Mouse (Mus musculus): ENCODE results near the gene Sim1. TPM values are rescaled to one million over a fixed set of nuclear protein-coding genes. Genes with fewer than 3 reads are reported as not detected.

Gene Sim1
- polyA plus RNA-seq (2015; fragmentation: Nextera tagmentation; extraction: Ambion mirVana), result 0.02 TPM in 1 of 2 replicates, not detected in the other

- WGBS, result under 1% methylated on average over 61 of the region's 62 CpGs
- no peak within 1 kb of the TSS for H3K9ac ChIP-seq (ENCODE audit: low read depth, low read length)
- H3K36me3 ChIP-seq (ENCODE audit: control insufficient read depth, insufficient read depth, low read length), result no peaks in the 10 kb centered on the region
- no peak within 1 kb of the TSS for H3K27ac ChIP-seq (ENCODE audit: low read length)
- peaks cover 11% of the 10 kb centered on the region for H3K4me1 ChIP-seq (ENCODE audit: control insufficient read depth, insufficient read depth, low read length)
- H3K27me3 ChIP-seq (replicated peaks; ENCODE audit: control insufficient read depth, insufficient read depth, low read length), result peaks cover 61% of the 10 kb centered on the region
- peak; percentile 89 for ATAC-seq
- peak within 1 kb of the TSS; percentile 48 for H3K4me3 ChIP-seq (ENCODE audit: low read length)
- H3K4me2 ChIP-seq (ENCODE audit: low read depth, low read length), result peak within 1 kb of the TSS; percentile 74
- no peaks in the 10 kb centered on the region for H3K9me3 ChIP-seq (ENCODE audit: control insufficient read depth, low read length)
Measured at GRCm38 (mm10) chr10:50894170-50894991, at the start of gene Sim1. Sim1 (plus strand) TSS chr10:50894754.

GRCm38 (mm10) chr10:50868202-50868601 is 26.4 kb upstream of the Sim1 start:
- H3K9ac ChIP-seq (ENCODE audit: low read depth, low read length), result no peak overlapping the region
- no peak overlapping the region for H3K4me2 ChIP-seq (ENCODE audit: low read depth, low read length)
- H3K27me3 ChIP-seq (replicated peaks; ENCODE audit: control insufficient read depth, insufficient read depth, low read length), result no peaks in the 10 kb centered on the region
- H3K36me3 ChIP-seq (ENCODE audit: control insufficient read depth, insufficient read depth, low read length), result no peaks in the 10 kb centered on the region
- no peaks in the 10 kb centered on the region for H3K4me1 ChIP-seq (ENCODE audit: control insufficient read depth, insufficient read depth, low read length)
- ATAC-seq, result no peak
- no peak overlapping the region for H3K27ac ChIP-seq (ENCODE audit: low read length)
- no peaks in the 10 kb centered on the region for H3K9me3 ChIP-seq (ENCODE audit: control insufficient read depth, low read length)
- WGBS, result 66% methylated on average over 4 of the region's 4 CpGs
- no peak overlapping the region for H3K4me3 ChIP-seq (ENCODE audit: low read length)

GRCm38 (mm10) chr10:50876952-50877351 is 17.6 kb upstream of the Sim1 start:
- Histone ChIP-seq H3K27ac (ENCODE audit: low read length) (no peak overlapping the region), H3K4me1 (ENCODE audit: control insufficient read depth, insufficient read depth, low read length) (no peaks in the 10 kb centered on the region), H3K9ac (ENCODE audit: low read depth, low read length) (no peak overlapping the region), H3K4me2 (ENCODE audit: low read depth, low read length) (no peak overlapping the region), H3K27me3 (replicated peaks; ENCODE audit: control insufficient read depth, insufficient read depth, low read length) (no peaks in the 10 kb centered on the region), H3K9me3 (ENCODE audit: control insufficient read depth, low read length) (no peaks in the 10 kb centered on the region), H3K4me3 (ENCODE audit: low read length) (no peak overlapping the region), H3K36me3 (ENCODE audit: control insufficient read depth, insufficient read depth, low read length) (no peaks in the 10 kb centered on the region)
- ATAC-seq, result no peak
- 81% methylated on average over 5 of the region's 5 CpGs for WGBS

- H3K9ac ChIP-seq (ENCODE audit: low read depth, low read length), result no peak overlapping the region
- WGBS, result 29% methylated on average over 2 of the region's 2 CpGs
Measured at GRCm38 (mm10) chr10:50881476-50882069, 13.0 kb upstream of the Sim1 start.

GRCm38 (mm10) chr10:50882366-50882765 is 12.2 kb upstream of the Sim1 start:
- H3K27ac ChIP-seq (ENCODE audit: low read length), result no peak overlapping the region
- H3K4me3 ChIP-seq (ENCODE audit: low read length), result no peak overlapping the region
- H3K36me3 ChIP-seq (ENCODE audit: control insufficient read depth, insufficient read depth, low read length), result no peaks in the 10 kb centered on the region
- no peaks in the 10 kb centered on the region for H3K27me3 ChIP-seq (replicated peaks; ENCODE audit: control insufficient read depth, insufficient read depth, low read length)
- 80% methylated on average over 2 of the region's 2 CpGs for WGBS
- no peak for ATAC-seq
- no peaks in the 10 kb centered on the region for H3K4me1 ChIP-seq (ENCODE audit: control insufficient read depth, insufficient read depth, low read length)
- H3K9me3 ChIP-seq (ENCODE audit: control insufficient read depth, low read length), result no peaks in the 10 kb centered on the region
- H3K9ac ChIP-seq (ENCODE audit: low read depth, low read length), result no peak overlapping the region
- no peak overlapping the region for H3K4me2 ChIP-seq (ENCODE audit: low read depth, low read length)

More at GRCm38 (mm10) chr10:50881476-50882069, 13.0 kb upstream of the Sim1 start:
- Histone ChIP-seq H3K27me3 (replicated peaks; ENCODE audit: control insufficient read depth, insufficient read depth, low read length) (no peaks in the 10 kb centered on the region), H3K4me2 (ENCODE audit: low read depth, low read length) (no peak overlapping the region), H3K36me3 (ENCODE audit: control insufficient read depth, insufficient read depth, low read length) (no peaks in the 10 kb centered on the region), H3K27ac (ENCODE audit: low read length) (no peak overlapping the region), H3K9me3 (ENCODE audit: control insufficient read depth, low read length) (no peaks in the 10 kb centered on the region), H3K4me1 (ENCODE audit: control insufficient read depth, insufficient read depth, low read length) (no peaks in the 10 kb centered on the region), H3K4me3 (ENCODE audit: low read length) (no peak overlapping the region)
- ATAC-seq, result no peak

GRCm38 (mm10) chr10:50886305-50886704 is 8.2 kb upstream of the Sim1 start:
- no peak overlapping the region for H3K27ac ChIP-seq (ENCODE audit: low read length)
- no peaks in the 10 kb centered on the region for H3K4me1 ChIP-seq (ENCODE audit: control insufficient read depth, insufficient read depth, low read length)
- ATAC-seq, result no peak
- peaks cover 26% of the 10 kb centered on the region for H3K27me3 ChIP-seq (replicated peaks; ENCODE audit: control insufficient read depth, insufficient read depth, low read length)
- no peaks in the 10 kb centered on the region for H3K9me3 ChIP-seq (ENCODE audit: control insufficient read depth, low read length)
- H3K4me3 ChIP-seq (ENCODE audit: low read length), result no peak overlapping the region
- WGBS, result 62% methylated on average over 4 of the region's 4 CpGs
- no peak overlapping the region for H3K4me2 ChIP-seq (ENCODE audit: low read depth, low read length)
- no peaks in the 10 kb centered on the region for H3K36me3 ChIP-seq (ENCODE audit: control insufficient read depth, insufficient read depth, low read length)
- no peak overlapping the region for H3K9ac ChIP-seq (ENCODE audit: low read depth, low read length)

- 14% methylated on average over 6 of the region's 6 CpGs for WGBS
- no peak overlapping the region for H3K4me2 ChIP-seq (ENCODE audit: low read depth, low read length)
- H3K4me1 ChIP-seq (ENCODE audit: control insufficient read depth, insufficient read depth, low read length), result peaks cover 11% of the 10 kb centered on the region
- no peak overlapping the region for H3K4me3 ChIP-seq (ENCODE audit: low read length)
- H3K9ac ChIP-seq (ENCODE audit: low read depth, low read length), result no peak overlapping the region
- no peak for ATAC-seq
- H3K9me3 ChIP-seq (ENCODE audit: control insufficient read depth, low read length), result no peaks in the 10 kb centered on the region
- H3K36me3 ChIP-seq (ENCODE audit: control insufficient read depth, insufficient read depth, low read length), result no peaks in the 10 kb centered on the region
- peaks cover 58% of the 10 kb centered on the region for H3K27me3 ChIP-seq (replicated peaks; ENCODE audit: control insufficient read depth, insufficient read depth, low read length)
- H3K27ac ChIP-seq (ENCODE audit: low read length), result no peak overlapping the region
Measured at GRCm38 (mm10) chr10:50890621-50891020, 3.9 kb upstream of the Sim1 start.

- Histone ChIP-seq H3K27me3 (replicated peaks; ENCODE audit: control insufficient read depth, insufficient read depth, low read length) (peaks cover 61% of the 10 kb centered on the region), H3K4me1 (ENCODE audit: control insufficient read depth, insufficient read depth, low read length) (peaks cover 11% of the 10 kb centered on the region), H3K36me3 (ENCODE audit: control insufficient read depth, insufficient read depth, low read length) (no peaks in the 10 kb centered on the region), H3K4me3 (ENCODE audit: low read length) (no peak overlapping the region), H3K27ac (ENCODE audit: low read length) (no peak overlapping the region), H3K9ac (ENCODE audit: low read depth, low read length) (no peak overlapping the region), H3K9me3 (ENCODE audit: control insufficient read depth, low read length) (no peaks in the 10 kb centered on the region), H3K4me2 (ENCODE audit: low read depth, low read length) (no peak overlapping the region)
- no peak for ATAC-seq
- 1% methylated on average over 26 of the region's 26 CpGs for WGBS
Measured at GRCm38 (mm10) chr10:50891876-50892711, 2.5 kb upstream of the Sim1 start.

- H3K9me3 ChIP-seq (ENCODE audit: control insufficient read depth, low read length), result no peaks in the 10 kb centered on the region
- H3K36me3 ChIP-seq (ENCODE audit: control insufficient read depth, insufficient read depth, low read length), result no peaks in the 10 kb centered on the region
- H3K4me3 ChIP-seq (ENCODE audit: low read length), result no peak overlapping the region
- no peak overlapping the region for H3K4me2 ChIP-seq (ENCODE audit: low read depth, low read length)
- H3K27me3 ChIP-seq (replicated peaks; ENCODE audit: control insufficient read depth, insufficient read depth, low read length), result peaks cover 61% of the 10 kb centered on the region
- no peak overlapping the region for H3K9ac ChIP-seq (ENCODE audit: low read depth, low read length)
- H3K4me1 ChIP-seq (ENCODE audit: control insufficient read depth, insufficient read depth, low read length), result peaks cover 11% of the 10 kb centered on the region
- no peak for ATAC-seq
- 3% methylated on average over 15 of the region's 15 CpGs for WGBS
- no peak overlapping the region for H3K27ac ChIP-seq (ENCODE audit: low read length)
Measured at GRCm38 (mm10) chr10:50892751-50893320, 1.7 kb upstream of the Sim1 start.
